Mouse (Mus musculus): ENCODE measurements at regions not wholly inside any gene's neighbourhood (a gene's known extent, or its start where the extent isn't known, plus 50 kb on each side); places are given as distances from the start of the nearest gene placed in this dataset.

GRCm38 (mm10) chr13:112058218-112058617 is 230.0 kb upstream of the Ankrd55 start:
- Histone ChIP-seq H3K27ac (no peak overlapping the region), H3K27me3 (no peaks in the 10 kb centered on the region), H3K9me3 (replicated peaks) (no peaks in the 10 kb centered on the region), H3K9ac (no peak overlapping the region), H3K4me2 (no peak overlapping the region), H3K4me1 (peaks cover 15% of the 10 kb centered on the region), H3K36me3 (no peaks in the 10 kb centered on the region), H3K4me3 (replicated peaks) (no peak overlapping the region)
- WGBS: 77% methylated on average over 11 of the region's 11 CpGs
- no peak for ATAC-seq (replicated peaks; ENCODE audit: low FRiP score)

DNA sequence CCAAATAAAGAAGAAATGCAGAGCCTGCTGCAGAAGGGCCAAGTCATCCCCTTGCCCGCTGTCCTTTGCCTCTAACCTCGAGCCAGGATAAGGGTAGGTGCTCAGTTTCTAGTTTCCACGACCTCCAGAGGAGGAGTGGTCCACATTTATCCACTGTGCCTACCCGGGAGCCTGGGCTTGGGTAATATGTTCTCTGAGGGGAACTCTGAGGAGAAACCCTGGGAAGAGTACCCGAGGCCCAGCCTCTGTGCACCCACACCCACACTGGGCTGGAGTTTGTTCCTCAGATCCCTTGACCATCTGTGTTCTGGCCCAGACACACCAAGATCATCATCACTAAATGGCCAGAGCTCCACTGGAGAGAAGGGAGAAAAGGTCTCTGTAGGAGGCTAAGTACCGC is 229.5 kb upstream of the Ankrd55 start:
- Histone ChIP-seq H3K27ac (no peak overlapping the region), H3K4me1 (peaks cover 20% of the 10 kb centered on the region), H3K36me3 (no peaks in the 10 kb centered on the region), H3K9ac (no peak overlapping the region), H3K27me3 (no peaks in the 10 kb centered on the region), H3K4me2 (no peak overlapping the region), H3K4me3 (replicated peaks) (no peak overlapping the region), H3K9me3 (replicated peaks) (no peaks in the 10 kb centered on the region)
- 82% methylated on average over 6 of the region's 6 CpGs for WGBS
- ATAC-seq (replicated peaks; ENCODE audit: low FRiP score): no peak

- Histone ChIP-seq H3K27me3 (no peaks in the 10 kb centered on the region), H3K9me3 (replicated peaks) (no peaks in the 10 kb centered on the region), H3K36me3 (no peaks in the 10 kb centered on the region), H3K27ac (peak overlapping the region; percentile 7; the same call in 1 of the 2 replicates), H3K4me1 (peaks cover 35% of the 10 kb centered on the region), H3K9ac (no peak overlapping the region), H3K4me2 (no peak overlapping the region), H3K4me3 (replicated peaks) (no peak overlapping the region)
- WGBS: 82% methylated on average over 8 of the region's 8 CpGs
- ATAC-seq (replicated peaks; ENCODE audit: low FRiP score): 0 out of 2 replicates have a peak, but pooled peaks have one; percentile 23
These were observed 226.2 kb upstream of the Ankrd55 start for GRCm38 (mm10) chr13:112062024-112062423.

- no peak for ATAC-seq (replicated peaks; ENCODE audit: low FRiP score)
- WGBS: 30% methylated on average over 11 of the region's 11 CpGs
- Histone ChIP-seq H3K36me3 (no peaks in the 10 kb centered on the region), H3K9ac (no peak overlapping the region), H3K9me3 (replicated peaks) (no peaks in the 10 kb centered on the region), H3K4me1 (peaks cover 36% of the 10 kb centered on the region), H3K4me2 (no peak overlapping the region), H3K4me3 (replicated peaks) (no peak overlapping the region), H3K27ac (0 out of 2 replicates have a peak overlapping the region, but pooled peaks have one; percentile 46), H3K27me3 (no peaks in the 10 kb centered on the region)
These were observed 224.7 kb upstream of the Ankrd55 start for GRCm38 (mm10) chr13:112063409-112064111.

GRCm38 (mm10) chr13:112064681-112065080 is 223.6 kb upstream of the Ankrd55 start:
- Histone ChIP-seq H3K4me1 (peaks cover 36% of the 10 kb centered on the region), H3K27me3 (no peaks in the 10 kb centered on the region), H3K27ac (no peak overlapping the region), H3K36me3 (no peaks in the 10 kb centered on the region), H3K9ac (no peak overlapping the region), H3K4me3 (replicated peaks) (no peak overlapping the region), H3K4me2 (no peak overlapping the region), H3K9me3 (replicated peaks) (no peaks in the 10 kb centered on the region)
- ATAC-seq (replicated peaks; ENCODE audit: low FRiP score): no peak
- 71% methylated on average over 10 of the region's 10 CpGs for WGBS

DNA sequence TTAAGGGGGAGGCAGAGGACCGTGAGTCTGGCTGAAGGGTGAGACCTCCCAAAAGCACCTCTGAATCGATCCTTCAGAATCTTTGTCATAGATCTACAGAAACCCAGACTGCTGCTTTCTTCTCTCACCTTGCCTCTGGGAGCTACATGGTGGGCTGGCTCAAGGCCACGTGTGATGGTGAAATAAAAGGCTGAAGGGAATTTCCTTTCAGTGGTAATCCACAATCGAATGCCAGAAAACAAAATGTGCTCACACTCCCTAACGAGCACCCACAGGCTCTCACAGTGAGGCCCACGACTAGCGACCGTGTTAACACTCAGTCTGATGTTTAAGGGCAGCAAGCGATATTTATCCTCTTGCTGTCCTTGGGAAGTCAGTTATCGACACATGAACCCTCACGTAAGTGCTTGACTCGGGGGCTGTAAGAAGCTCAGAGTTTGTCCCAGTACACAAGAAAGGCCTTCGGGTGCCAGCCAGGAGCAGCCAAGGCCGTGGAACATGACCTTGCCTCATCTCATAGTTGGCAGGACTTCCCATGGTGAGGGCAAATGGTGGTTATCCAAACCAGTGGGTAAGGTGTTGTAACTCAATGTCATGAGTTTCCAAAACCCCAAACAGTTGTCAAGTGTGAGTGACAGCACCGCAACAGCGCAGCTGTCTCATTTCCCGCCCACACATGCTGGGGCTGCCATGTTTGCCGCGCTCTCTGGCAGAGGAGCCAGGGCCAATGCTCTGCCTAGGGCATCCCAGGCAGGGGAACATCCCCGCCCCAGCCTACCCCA is 221.0 kb upstream of the Ankrd55 start:
- no peak for ATAC-seq (replicated peaks; ENCODE audit: low FRiP score)
- H3K9ac ChIP-seq: no peak overlapping the region
- 76% methylated on average over 20 of the region's 20 CpGs for WGBS
- H3K9me3 ChIP-seq (replicated peaks): no peaks in the 10 kb centered on the region
- peaks cover 43% of the 10 kb centered on the region for H3K4me1 ChIP-seq
- H3K27ac ChIP-seq: no peak overlapping the region
- H3K27me3 ChIP-seq: no peaks in the 10 kb centered on the region
- no peaks in the 10 kb centered on the region for H3K36me3 ChIP-seq
- H3K4me3 ChIP-seq (replicated peaks): no peak overlapping the region
- no peak overlapping the region for H3K4me2 ChIP-seq

DNA sequence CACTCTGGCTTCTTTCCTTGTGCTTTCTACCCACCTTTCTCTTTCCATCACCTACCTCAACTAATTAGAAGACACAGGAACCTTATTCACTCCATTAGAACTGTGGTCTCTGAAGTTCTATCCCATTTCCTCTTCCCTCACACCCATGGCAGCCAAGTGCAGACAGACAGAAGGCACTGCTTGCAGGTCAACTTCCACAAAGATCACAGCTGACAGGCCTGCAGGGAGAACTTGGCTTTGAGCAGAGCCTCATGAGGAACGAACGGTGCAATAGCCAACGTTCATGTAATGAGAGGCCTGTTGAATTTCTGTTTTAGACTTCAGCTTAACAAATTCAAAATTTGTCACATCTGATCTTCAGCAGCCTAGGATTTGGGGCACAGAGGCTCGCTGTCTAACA is 217.5 kb upstream of the Ankrd55 start:
- peaks cover 36% of the 10 kb centered on the region for H3K4me1 ChIP-seq
- H3K4me2 ChIP-seq: no peak overlapping the region
- no peak for ATAC-seq (replicated peaks; ENCODE audit: low FRiP score)
- H3K27ac ChIP-seq: peak overlapping the region; percentile 73
- H3K9ac ChIP-seq: no peak overlapping the region
- no peak overlapping the region for H3K4me3 ChIP-seq (replicated peaks)
- H3K27me3 ChIP-seq: no peaks in the 10 kb centered on the region
- no peaks in the 10 kb centered on the region for H3K9me3 ChIP-seq (replicated peaks)
- 78% methylated on average over 4 of the region's 4 CpGs for WGBS
- H3K36me3 ChIP-seq: no peaks in the 10 kb centered on the region

GRCm38 (mm10) chr13:112071209-112071955 is 216.9 kb upstream of the Ankrd55 start:
- H3K9me3 ChIP-seq (replicated peaks): no peaks in the 10 kb centered on the region
- no peak overlapping the region for H3K9ac ChIP-seq
- H3K4me1 ChIP-seq: peaks cover 41% of the 10 kb centered on the region
- H3K4me2 ChIP-seq: no peak overlapping the region
- WGBS: 67% methylated on average over 10 of the region's 10 CpGs
- peak; percentile 26; the same call in 1 of the 2 replicates for ATAC-seq (replicated peaks; ENCODE audit: low FRiP score)
- H3K36me3 ChIP-seq: no peaks in the 10 kb centered on the region
- no peak overlapping the region for H3K4me3 ChIP-seq (replicated peaks)
- peak overlapping the region; percentile 73 for H3K27ac ChIP-seq
- H3K27me3 ChIP-seq: no peaks in the 10 kb centered on the region

- H3K27ac ChIP-seq: peak overlapping the region; percentile 61
- no peaks in the 10 kb centered on the region for H3K36me3 ChIP-seq
- no peaks in the 10 kb centered on the region for H3K9me3 ChIP-seq (replicated peaks)
- no peaks in the 10 kb centered on the region for H3K27me3 ChIP-seq
- no peak overlapping the region for H3K4me2 ChIP-seq
- peak; percentile 40; the same call in 1 of the 2 replicates for ATAC-seq (replicated peaks; ENCODE audit: low FRiP score)
- no peak overlapping the region for H3K9ac ChIP-seq
- H3K4me1 ChIP-seq: peaks cover 41% of the 10 kb centered on the region
- 74% methylated on average over 3 of the region's 3 CpGs for whole genome bisulfite sequencing
- H3K4me3 ChIP-seq (replicated peaks): no peak overlapping the region
These were observed 216.3 kb upstream of the Ankrd55 start for GRCm38 (mm10) chr13:112071956-112072314.

DNA sequence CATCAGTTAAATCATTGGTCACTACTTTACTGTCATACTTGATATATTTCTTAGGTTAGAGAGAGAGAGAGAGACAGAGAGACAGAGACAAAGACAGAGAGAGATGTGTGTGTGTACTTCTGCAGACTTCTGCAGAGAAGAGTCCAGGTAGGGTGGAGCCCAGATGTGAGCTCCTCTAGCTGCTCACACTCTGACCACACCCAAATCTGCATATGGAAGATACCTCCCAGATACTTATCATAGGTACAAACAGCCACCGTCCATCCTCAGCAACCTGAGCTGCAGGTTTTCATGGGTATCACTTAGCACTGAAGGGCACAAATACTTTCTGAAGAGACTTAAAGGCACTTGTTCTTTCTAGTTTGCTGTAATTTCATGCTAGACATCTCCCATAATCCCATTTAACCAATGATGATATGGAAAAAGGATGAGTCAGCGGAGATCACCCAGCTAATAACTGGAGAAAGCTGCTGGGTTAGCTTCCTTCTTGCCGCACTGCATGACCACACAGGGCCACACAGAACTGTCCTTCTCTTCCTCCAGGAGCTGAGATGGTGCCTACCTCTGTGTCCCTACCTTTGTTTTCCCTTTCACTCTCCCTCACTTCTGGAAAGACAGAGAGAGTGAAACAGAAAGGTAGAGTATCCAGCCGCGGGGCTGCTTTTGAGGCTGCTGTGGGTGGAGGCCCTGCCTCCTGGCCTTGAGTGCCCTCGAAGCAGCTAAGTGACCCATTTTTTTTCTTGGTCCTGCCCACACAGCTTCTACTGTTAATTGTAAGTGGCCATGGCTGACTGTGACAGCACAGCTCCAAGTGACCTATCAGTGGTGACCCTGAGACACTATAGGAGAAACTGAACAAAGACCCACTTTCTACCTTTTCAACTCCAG is 214.5 kb upstream of the Ankrd55 start:
- Histone ChIP-seq H3K27ac (0 out of 2 replicates have a peak overlapping the region, but pooled peaks have one; percentile 61), H3K4me2 (no peak overlapping the region), H3K27me3 (no peaks in the 10 kb centered on the region), H3K9me3 (replicated peaks) (no peaks in the 10 kb centered on the region), H3K36me3 (no peaks in the 10 kb centered on the region), H3K4me3 (replicated peaks) (no peak overlapping the region), H3K9ac (no peak overlapping the region), H3K4me1 (peaks cover 36% of the 10 kb centered on the region)
- WGBS: 74% methylated on average over 6 of the region's 6 CpGs
- ATAC-seq (replicated peaks; ENCODE audit: low FRiP score): peak; percentile 42; the same call in 1 of the 2 replicates

GRCm38 (mm10) chr13:112075847-112076479 is 212.3 kb upstream of the Ankrd55 start:
- no peak overlapping the region for H3K9ac ChIP-seq
- ATAC-seq (replicated peaks; ENCODE audit: low FRiP score): 0 out of 2 replicates have a peak, but pooled peaks have one; percentile 22
- peaks cover 29% of the 10 kb centered on the region for H3K4me1 ChIP-seq
- 0 out of 2 replicates have a peak overlapping the region, but pooled peaks have one; percentile 18 for H3K27ac ChIP-seq
- 48% methylated on average over 5 of the region's 5 CpGs for WGBS
- no peaks in the 10 kb centered on the region for H3K36me3 ChIP-seq
- H3K27me3 ChIP-seq: no peaks in the 10 kb centered on the region
- no peak overlapping the region for H3K4me3 ChIP-seq (replicated peaks)
- no peaks in the 10 kb centered on the region for H3K9me3 ChIP-seq (replicated peaks)
- H3K4me2 ChIP-seq: no peak overlapping the region

All from kidney, embryonic 15.5 days (tissue).